ENCODE assay signal across 1 mouse cellular context in the genomic region with DNA sequence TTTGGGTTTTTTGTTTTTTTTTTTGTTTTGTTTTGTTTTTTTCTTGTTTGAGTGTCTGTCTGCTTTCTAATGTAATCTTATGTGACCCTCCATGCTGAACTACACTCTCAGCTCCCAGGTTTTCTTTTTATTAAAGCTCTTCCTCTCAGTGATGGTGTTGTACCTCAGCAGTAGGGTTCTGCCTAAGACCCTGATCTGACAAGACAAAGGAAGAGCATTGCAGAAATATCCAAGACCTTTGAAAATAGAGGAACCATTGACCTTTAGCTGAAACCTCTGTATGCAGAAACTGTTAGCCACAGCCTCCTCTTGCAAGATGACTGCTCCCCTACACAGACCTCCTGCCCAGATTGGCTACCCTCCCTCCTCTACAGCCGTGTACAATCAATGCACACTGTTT. TPM values are rescaled to one million over a fixed set of nuclear protein-coding genes. Genes with fewer than 3 reads are reported as not detected.
"Had no signal": no experiment of that assay in that cellular context is flagged by ENCODE, and none has a peak within 500 bp of the region (broad histone marks: within the 10 kb centered on the region; RNA-seq: fewer than 3 reads in every experiment).

No protein-coding gene starts in this region.

RNA-seq across cellular contexts. Expression of a gene that starts 37.1 kb away (rescaled TPM):
- total RNA-seq: neutrophil, adult 5-6 weeks had no signal

RNA-seq across cellular contexts. Expression of a gene that starts 39.0 kb away (rescaled TPM):
- total RNA-seq: neutrophil, adult 5-6 weeks had no signal
